Mouse (Mus musculus): ENCODE results near the gene Cd276. TPM values are rescaled to one million over a fixed set of nuclear protein-coding genes. Genes with fewer than 3 reads are reported as not detected.

Gene Cd276
- total and polyA plus RNA-seq, 2 experiments, result 1.3 to 4.5 TPM

GRCm38 (mm10) chr9:58548897-58549296 is 6.3 kb downstream of the Cd276 start:
- Histone ChIP-seq H3K36me3 (ENCODE audit: control insufficient read depth, insufficient read depth, low read length) (no peaks in the 10 kb centered on the region), H3K27ac (replicated peaks; ENCODE audit: insufficient read depth, low read depth, low read length) (no peak overlapping the region), H3K4me1 (ENCODE audit: control insufficient read depth, insufficient read depth, low read length) (no peaks in the 10 kb centered on the region), H3K9ac (ENCODE audit: low read depth, low read length) (no peak overlapping the region), H3K4me3 (ENCODE audit: insufficient read depth, low read depth, low read length) (no peak overlapping the region), H3K79me2 (ENCODE audit: control insufficient read depth, insufficient read depth, low read length) (no peaks in the 10 kb centered on the region; the same call in 1 of the 2 replicates), H3K27me3 (ENCODE audit: control insufficient read depth, insufficient read depth, low read length) (no peaks in the 10 kb centered on the region)
- no peak for DNase-seq (ENCODE audit: extremely low read depth, low read depth, low spot score)
- WGBS, result 70% methylated on average over 4 of the region's 4 CpGs
- TF ChIP-seq CTCF (IDR thresholded peaks at IDR 0.05; ENCODE audit: low read depth, low read length) (no peak), POLR2A (IDR thresholded peaks at IDR 0.05; ENCODE audit: extremely low read depth, insufficient read depth, low read length) (no peak)

GRCm38 (mm10) chr9:58546630-58547360 is 8.4 kb downstream of the Cd276 start:
- no peak overlapping the region for H3K9ac ChIP-seq (ENCODE audit: low read depth, low read length)
- no peaks in the 10 kb centered on the region; the same call in 1 of the 2 replicates for H3K79me2 ChIP-seq (ENCODE audit: control insufficient read depth, insufficient read depth, low read length)
- no peak overlapping the region for H3K4me3 ChIP-seq (ENCODE audit: insufficient read depth, low read depth, low read length)
- TF ChIP-seq POLR2A (IDR thresholded peaks at IDR 0.05; ENCODE audit: extremely low read depth, insufficient read depth, low read length), result no peak
- no peak for TF ChIP-seq CTCF (IDR thresholded peaks at IDR 0.05; ENCODE audit: low read depth, low read length)
- WGBS, result 87% methylated on average over 11 of the region's 11 CpGs
- no peaks in the 10 kb centered on the region for H3K27me3 ChIP-seq (ENCODE audit: control insufficient read depth, insufficient read depth, low read length)
- no peaks in the 10 kb centered on the region for H3K36me3 ChIP-seq (ENCODE audit: control insufficient read depth, insufficient read depth, low read length)
- peaks cover 2% of the 10 kb centered on the region for H3K4me1 ChIP-seq (ENCODE audit: control insufficient read depth, insufficient read depth, low read length)
- no peak overlapping the region for H3K27ac ChIP-seq (replicated peaks; ENCODE audit: insufficient read depth, low read depth, low read length)
- no peak for DNase-seq (ENCODE audit: extremely low read depth, low read depth, low spot score)

- DNase-seq (ENCODE audit: extremely low read depth, low read depth, low spot score), result no peak
- no peak overlapping the region for H3K4me3 ChIP-seq (ENCODE audit: insufficient read depth, low read depth, low read length)
- H3K79me2 ChIP-seq (ENCODE audit: control insufficient read depth, insufficient read depth, low read length), result no peaks in the 10 kb centered on the region
- H3K4me1 ChIP-seq (ENCODE audit: control insufficient read depth, insufficient read depth, low read length), result peaks cover 3% of the 10 kb centered on the region
- 83% methylated on average over 6 of the region's 6 CpGs for WGBS
- H3K9ac ChIP-seq (ENCODE audit: low read depth, low read length), result no peak overlapping the region
- no peak for TF ChIP-seq CTCF (IDR thresholded peaks at IDR 0.05; ENCODE audit: low read depth, low read length)
- TF ChIP-seq POLR2A (IDR thresholded peaks at IDR 0.05; ENCODE audit: extremely low read depth, insufficient read depth, low read length), result no peak
- no peak overlapping the region for H3K27ac ChIP-seq (replicated peaks; ENCODE audit: insufficient read depth, low read depth, low read length)
- H3K27me3 ChIP-seq (ENCODE audit: control insufficient read depth, insufficient read depth, low read length), result no peaks in the 10 kb centered on the region
- H3K36me3 ChIP-seq (ENCODE audit: control insufficient read depth, insufficient read depth, low read length), result no peaks in the 10 kb centered on the region
These were observed 9.8 kb downstream of the Cd276 start for GRCm38 (mm10) chr9:58545428-58545827.

- H3K79me2 ChIP-seq (ENCODE audit: control insufficient read depth, insufficient read depth, low read length), result no peaks in the 10 kb centered on the region
These were observed 10.3 kb downstream of the Cd276 start for GRCm38 (mm10) chr9:58544879-58545324.

GRCm38 (mm10) chr9:58541895-58542338 is 13.3 kb downstream of the Cd276 start:
- peak; percentile 75 for DNase-seq (ENCODE audit: extremely low read depth, low read depth, low spot score)
- Histone ChIP-seq H3K4me1 (ENCODE audit: control insufficient read depth, insufficient read depth, low read length) (peaks cover 3% of the 10 kb centered on the region), H3K36me3 (ENCODE audit: control insufficient read depth, insufficient read depth, low read length) (no peaks in the 10 kb centered on the region), H3K27me3 (ENCODE audit: control insufficient read depth, insufficient read depth, low read length) (no peaks in the 10 kb centered on the region), H3K27ac (replicated peaks; ENCODE audit: insufficient read depth, low read depth, low read length) (peak overlapping the region; percentile 49), H3K79me2 (ENCODE audit: control insufficient read depth, insufficient read depth, low read length) (no peaks in the 10 kb centered on the region), H3K9ac (ENCODE audit: low read depth, low read length) (peak overlapping the region; percentile 34; the same call in 1 of the 2 replicates), H3K4me3 (ENCODE audit: insufficient read depth, low read depth, low read length) (no peak overlapping the region)
- TF ChIP-seq POLR2A (IDR thresholded peaks at IDR 0.05; ENCODE audit: extremely low read depth, insufficient read depth, low read length) (no peak), CTCF (IDR thresholded peaks at IDR 0.05; ENCODE audit: low read depth, low read length) (no peak)
- 1% methylated on average over 6 of the region's 6 CpGs for WGBS

More at GRCm38 (mm10) chr9:58544879-58545324, 10.3 kb downstream of the Cd276 start:
- DNase-seq (ENCODE audit: extremely low read depth, low read depth, low spot score), result no peak
- Histone ChIP-seq H3K4me1 (ENCODE audit: control insufficient read depth, insufficient read depth, low read length) (peaks cover 3% of the 10 kb centered on the region), H3K4me3 (ENCODE audit: insufficient read depth, low read depth, low read length) (no peak overlapping the region), H3K27me3 (ENCODE audit: control insufficient read depth, insufficient read depth, low read length) (no peaks in the 10 kb centered on the region), H3K9ac (ENCODE audit: low read depth, low read length) (no peak overlapping the region), H3K27ac (replicated peaks; ENCODE audit: insufficient read depth, low read depth, low read length) (no peak overlapping the region), H3K36me3 (ENCODE audit: control insufficient read depth, insufficient read depth, low read length) (no peaks in the 10 kb centered on the region)
- TF ChIP-seq POLR2A (IDR thresholded peaks at IDR 0.05; ENCODE audit: extremely low read depth, insufficient read depth, low read length), result no peak
- TF ChIP-seq CTCF (IDR thresholded peaks at IDR 0.05; ENCODE audit: low read depth, low read length), result no peak
- WGBS, result 69% methylated on average over 4 of the region's 4 CpGs

DNA sequence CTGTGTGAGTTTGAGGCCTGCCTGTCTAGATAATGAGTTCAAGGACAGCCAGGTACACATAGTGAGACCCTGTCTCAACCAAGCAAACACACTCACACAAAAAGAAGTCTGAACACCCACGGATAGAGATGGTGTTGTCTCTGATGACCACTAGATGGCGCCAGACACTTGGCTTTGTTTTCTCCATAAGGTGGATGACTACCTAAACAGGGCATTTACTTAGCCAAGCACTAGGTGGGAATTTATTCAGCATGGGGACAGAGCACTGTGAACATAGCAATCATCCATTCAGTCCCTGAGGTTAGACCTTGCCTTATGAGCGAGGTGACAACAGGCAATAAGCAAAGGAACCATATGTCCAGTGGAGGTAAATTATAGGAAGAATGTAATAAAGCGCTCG is 15.4 kb downstream of the Cd276 start:
- WGBS, result 55% methylated on average over 5 of the region's 5 CpGs
- DNase-seq (ENCODE audit: extremely low read depth, low read depth, low spot score), result peak; percentile 53

More for the DNA sequence above, 15.4 kb downstream of the Cd276 start:
- TF ChIP-seq POLR2A (IDR thresholded peaks at IDR 0.05; ENCODE audit: extremely low read depth, insufficient read depth, low read length) (no peak), CTCF (IDR thresholded peaks at IDR 0.05; ENCODE audit: low read depth, low read length) (peak; percentile 56)
- Histone ChIP-seq H3K4me3 (ENCODE audit: insufficient read depth, low read depth, low read length) (no peak overlapping the region), H3K27me3 (ENCODE audit: control insufficient read depth, insufficient read depth, low read length) (no peaks in the 10 kb centered on the region), H3K27ac (replicated peaks; ENCODE audit: insufficient read depth, low read depth, low read length) (no peak overlapping the region), H3K4me1 (ENCODE audit: control insufficient read depth, insufficient read depth, low read length) (peaks cover 3% of the 10 kb centered on the region), H3K9ac (ENCODE audit: low read depth, low read length) (no peak overlapping the region), H3K36me3 (ENCODE audit: control insufficient read depth, insufficient read depth, low read length) (no peaks in the 10 kb centered on the region), H3K79me2 (ENCODE audit: control insufficient read depth, insufficient read depth, low read length) (no peaks in the 10 kb centered on the region)

Data from liver, adult 2 months (tissue).